Mouse (Mus musculus) small intestine, adult 2 months (tissue): ENCODE results near the gene Xirp2. TPM values are rescaled to one million over a fixed set of nuclear protein-coding genes. Genes with fewer than 3 reads are reported as not detected.

Source experiments
- H3K27ac ChIP-seq: fragments of 200-500 bp; 2 replicates; pipeline ENCODE4 v1.5.1; 2012; ENCODE audit warnings: low read depth, low read length, control low read depth, inconsistent platforms; ENCODE audit not compliant: insufficient read depth
- H3K27me3 ChIP-seq: fragments of 200-500 bp; 2 replicates; pipeline ENCODE4 v1.6.1; 2012; ENCODE audit warnings: mild to moderate bottlenecking, moderate library complexity, low read length, inconsistent platforms; ENCODE audit not compliant: control insufficient read depth, insufficient read depth
- H3K36me3 ChIP-seq: fragments of 200-500 bp; 2 replicates; pipeline ENCODE4 v1.6.1; 2012; ENCODE audit warnings: mild to moderate bottlenecking, low read length, control low read depth, inconsistent platforms; ENCODE audit not compliant: control insufficient read depth, insufficient read depth
- H3K4me1 ChIP-seq: fragments of 200-500 bp; 2 replicates; pipeline ENCODE4 v1.6.1; 2012; ENCODE audit warnings: low read length, inconsistent platforms, mixed read lengths; ENCODE audit not compliant: control insufficient read depth, insufficient read depth, insufficient read length
- H3K4me3 ChIP-seq: fragments of 200-500 bp; 2 replicates; pipeline ENCODE4 v1.5.1; 2012; ENCODE audit warnings: low read depth, mild to moderate bottlenecking, control low read depth, inconsistent platforms, low read length, moderate library complexity
- CTCF ChIP-seq: fragments of 200-500 bp; IDR thresholded peaks from 2 replicates; pipeline ENCODE4 v1.5.1; 2012; ENCODE audit warnings: low read depth, mild to moderate bottlenecking, control low read depth, inconsistent platforms, low read length, moderate library complexity, mixed read lengths; ENCODE audit not compliant: insufficient replicate concordance, insufficient read length; ENCODE audit errors: extremely low read depth
- POLR2A ChIP-seq: fragments of 200-500 bp; IDR thresholded peaks from 2 replicates; pipeline ENCODE4 v1.6.1; 2012; ENCODE audit warnings: low read depth, mild to moderate bottlenecking, control low read depth, inconsistent platforms, low read length, moderate library complexity
- WGBS: fragments of 180-500 bp; shearing (Covaris S2); methylation state at CpG from one replicate; pipeline ENCODE4 v1.1.7; 2018; 5-methylcytosine and 5-hydroxymethylcytosine counted together
- polyA plus RNA-seq: library from polyadenylated mRNA; depleted of rRNA; stranded (reverse); fragments of >200 nt; gene quantifications from 2 replicates; pipeline ENCODE4 v1.2.3, GENCODE M21; 2012

Gene Xirp2
- polyA plus RNA-seq, 1 experiment, result not detected

DNA sequence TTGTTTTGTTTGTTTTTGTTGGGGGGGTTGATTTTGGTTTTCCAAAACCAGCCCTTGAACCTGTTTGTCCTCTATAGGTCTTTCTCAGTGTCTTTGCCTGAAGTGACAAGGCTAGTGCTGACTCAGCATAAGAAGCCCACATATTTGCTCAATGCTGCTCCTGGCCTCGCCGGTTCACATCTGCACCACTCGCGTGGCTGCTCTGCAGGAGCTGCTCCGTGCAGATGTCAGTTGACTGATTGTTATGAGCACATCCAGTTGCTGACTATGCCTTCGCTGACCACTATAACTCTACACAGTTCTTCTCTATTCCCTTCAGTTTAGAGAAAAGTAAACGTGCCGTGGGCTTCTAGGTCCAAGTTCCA lies 43.3 kb downstream of the Xirp2 start:
- 68% methylated on average over 8 of the region's 8 CpGs for WGBS

DNA sequence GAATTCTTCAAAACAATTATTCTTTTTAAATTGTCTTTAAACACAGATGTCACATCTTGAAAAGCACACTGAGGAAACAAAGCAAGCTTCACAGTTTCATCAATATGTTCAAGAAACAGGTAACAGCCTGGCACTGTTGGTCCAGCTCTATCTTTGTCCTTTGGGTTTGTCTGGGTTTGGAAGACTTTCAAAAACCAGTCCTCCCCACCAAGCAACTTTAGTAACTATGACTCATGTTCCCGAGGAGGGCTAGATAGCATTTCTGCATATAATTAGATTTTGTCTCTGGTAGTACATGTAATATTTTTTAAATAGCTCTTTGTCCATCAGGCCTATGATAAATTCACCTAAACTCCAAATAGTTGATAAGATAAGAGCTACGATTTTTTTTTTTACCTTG lies 59.7 kb downstream of the Xirp2 start:
- no peaks in the 10 kb centered on the region for H3K4me1 ChIP-seq
- H3K4me3 ChIP-seq, result no peak overlapping the region
- H3K27me3 ChIP-seq, result no peaks in the 10 kb centered on the region; the same call in 1 of the 2 replicates
- TF ChIP-seq POLR2A, result no peak
- TF ChIP-seq CTCF, result no peak
- H3K27ac ChIP-seq, result no peak overlapping the region
- 22% methylated on average over 2 of the region's 2 CpGs for WGBS
- no peaks in the 10 kb centered on the region for H3K36me3 ChIP-seq

More for the DNA sequence above, 43.3 kb downstream of the Xirp2 start:
- TF ChIP-seq CTCF (no peak), POLR2A (no peak)
- Histone ChIP-seq H3K36me3 (no peaks in the 10 kb centered on the region), H3K4me1 (no peaks in the 10 kb centered on the region), H3K27ac (no peak overlapping the region), H3K27me3 (no peaks in the 10 kb centered on the region), H3K4me3 (no peak overlapping the region)

- Histone ChIP-seq H3K27me3 (no peaks in the 10 kb centered on the region), H3K4me3 (no peak overlapping the region), H3K27ac (no peak overlapping the region), H3K4me1 (no peaks in the 10 kb centered on the region), H3K36me3 (no peaks in the 10 kb centered on the region)
- no peak for TF ChIP-seq POLR2A
- TF ChIP-seq CTCF, result no peak
- 86% methylated on average over 7 of the region's 7 CpGs for WGBS
These were observed 70.6 kb downstream of the Xirp2 start for GRCm38 (mm10) chr2:67516405-67516804.

GRCm38 (mm10) chr2:67535347-67535746 lies 89.5 kb downstream of the Xirp2 start:
- WGBS, result 90% methylated on average over 2 of the region's 2 CpGs
- Histone ChIP-seq H3K4me1 (no peaks in the 10 kb centered on the region), H3K36me3 (no peaks in the 10 kb centered on the region), H3K27ac (no peak overlapping the region), H3K27me3 (no peaks in the 10 kb centered on the region), H3K4me3 (no peak overlapping the region)
- no peak for TF ChIP-seq POLR2A
- TF ChIP-seq CTCF, result no peak

DNA sequence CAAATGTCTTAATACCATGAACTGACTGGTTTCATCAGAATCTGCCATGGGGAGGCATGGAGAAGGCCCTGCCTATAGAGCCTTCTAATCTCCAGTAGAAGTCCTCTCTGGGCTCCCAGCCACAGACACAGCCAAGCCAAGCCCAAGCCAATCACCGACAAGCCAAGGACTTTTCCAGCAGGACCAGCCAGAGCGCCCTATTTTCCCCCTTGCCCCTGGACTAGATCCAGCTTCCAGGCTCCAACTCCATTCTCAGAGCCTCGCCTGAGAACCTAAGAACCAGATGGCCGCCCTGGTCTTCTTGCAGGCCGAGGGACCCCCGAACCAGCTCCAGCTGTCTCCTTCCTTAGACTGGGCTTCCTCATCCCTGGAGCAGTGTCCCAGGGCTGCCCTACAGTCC lies 93.6 kb downstream of the Xirp2 start:
- H3K27me3 ChIP-seq, result no peaks in the 10 kb centered on the region
- H3K4me1 ChIP-seq, result no peaks in the 10 kb centered on the region
- H3K27ac ChIP-seq, result no peak overlapping the region
- no peak for TF ChIP-seq POLR2A
- no peak for TF ChIP-seq CTCF
- no peak overlapping the region for H3K4me3 ChIP-seq
- WGBS, result 76% methylated on average over 6 of the region's 6 CpGs
- no peaks in the 10 kb centered on the region for H3K36me3 ChIP-seq

- TF ChIP-seq CTCF (no peak), POLR2A (no peak)
- WGBS, result 57% methylated on average over 11 of the region's 11 CpGs
- H3K4me1 ChIP-seq, result no peaks in the 10 kb centered on the region
- H3K4me3 ChIP-seq, result no peak overlapping the region
- no peaks in the 10 kb centered on the region for H3K36me3 ChIP-seq
- no peak overlapping the region for H3K27ac ChIP-seq
- no peaks in the 10 kb centered on the region for H3K27me3 ChIP-seq
These were observed 96.3 kb downstream of the Xirp2 start for GRCm38 (mm10) chr2:67541957-67542696.

DNA sequence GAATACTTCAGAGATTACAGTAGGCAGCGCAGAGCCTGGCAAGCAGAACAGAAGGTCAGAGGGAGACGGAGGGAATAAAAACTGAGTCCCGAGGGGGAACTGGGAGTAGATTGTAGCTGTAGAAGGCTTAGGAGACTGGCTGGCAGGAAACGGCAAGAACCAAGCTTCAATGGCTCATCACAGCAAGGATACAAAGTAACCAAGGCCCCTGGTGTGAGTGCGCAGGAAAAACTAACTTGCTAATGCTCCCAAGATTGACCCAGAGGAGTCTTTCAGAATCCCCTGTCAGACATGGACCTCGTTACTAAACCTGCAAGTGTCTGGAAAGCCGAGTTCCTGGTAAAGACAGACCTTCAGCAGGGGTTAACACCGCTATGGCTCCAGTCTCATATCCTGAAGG lies 98.6 kb downstream of the Xirp2 start:
- no peak overlapping the region for H3K27ac ChIP-seq
- TF ChIP-seq POLR2A, result no peak
- no peak for TF ChIP-seq CTCF
- WGBS, result 74% methylated on average over 8 of the region's 8 CpGs
- no peak overlapping the region for H3K4me3 ChIP-seq
- H3K36me3 ChIP-seq, result no peaks in the 10 kb centered on the region
- H3K27me3 ChIP-seq, result no peaks in the 10 kb centered on the region
- no peaks in the 10 kb centered on the region for H3K4me1 ChIP-seq
